Mouse (Mus musculus) mammary gland, adult 2 months (tissue): Measurements from ENCODE around the gene Btbd35f8. TPM values are rescaled to one million over a fixed set of nuclear protein-coding genes. Genes with fewer than 3 reads are reported as not detected.

Source experiments
- polyA plus RNA-seq: library from polyadenylated mRNA; depleted of rRNA; stranded (reverse); fragments of >200 nt; gene quantifications from 2 replicates; pipeline ENCODE4 v1.2.3, GENCODE M21; 2012; ENCODE audit warnings: low replicate concordance; rRNA removed

Gene Btbd35f8
- polyA plus RNA-seq: not detected in 2 replicates

GRCm38 (mm10) chrX:34450224-34450623 is at the start of gene Btbd35f8:
Gene Btbd35f8, plus strand, starts transcription at chrX:34450524.

Other genes starting within 250 kb of the Btbd35f8 start
- gene Spin2g, start 211.8 kb upstream of the Btbd35f8 start, polyA plus RNA-seq: not detected in 2 replicates